Mouse (Mus musculus): ENCODE measurements around the gene Gal3st2. TPM values are rescaled to one million over a fixed set of nuclear protein-coding genes. Genes with fewer than 3 reads are reported as not detected.

Gene Gal3st2
- 12.7 TPM for polyA plus RNA-seq (2015; fragmentation: Illumina TruSeq; extraction: RNeasy Lipid Tissue Mini Kit (QIAGEN cat#74804); ENCODE audit: insufficient read depth, low replicate concordance)

DNA sequence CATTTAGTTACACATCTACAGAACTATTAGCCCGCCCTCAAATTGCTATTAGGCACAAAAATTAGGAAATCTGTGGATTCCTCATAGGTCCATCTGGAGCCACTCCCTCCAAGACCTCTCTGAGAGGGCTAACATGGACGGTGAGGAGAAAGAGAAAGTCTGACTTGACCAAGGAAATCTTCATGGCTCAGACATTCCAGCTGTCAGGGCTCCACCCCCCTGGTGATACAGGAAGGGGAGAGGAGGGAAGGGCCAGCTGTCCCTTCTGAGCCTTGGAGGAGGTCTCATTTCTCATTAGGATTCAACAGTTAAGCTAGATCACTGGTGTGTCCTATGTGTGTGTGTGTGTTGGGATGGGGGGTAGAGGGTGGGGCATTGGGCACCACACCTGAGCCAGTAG, at the start of gene Gal3st2:
Gene Gal3st2, plus strand, starts transcription at position 259 of the 400 bp plus-strand sequence.

DNA sequence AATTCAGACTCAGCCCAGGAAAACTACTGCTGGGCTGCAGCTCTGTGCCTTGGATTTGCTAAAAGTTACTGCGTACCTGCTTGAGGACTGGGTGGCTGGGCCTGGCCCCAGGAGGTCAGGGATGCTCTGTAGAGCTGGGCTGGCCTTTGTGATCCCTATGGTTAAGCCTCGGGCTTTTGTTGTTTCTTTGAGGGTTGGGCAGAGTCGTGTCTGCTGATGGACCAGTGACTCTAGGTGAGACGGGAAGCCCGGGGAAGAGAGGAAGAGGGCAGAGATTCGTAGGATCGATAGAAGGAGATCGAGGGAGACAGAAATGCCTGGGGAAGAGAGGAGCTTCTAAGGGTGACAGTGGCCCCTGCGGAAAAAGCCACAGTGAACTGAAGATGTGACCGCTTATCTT, 36.5 kb upstream of the Gal3st2 start, which contains the start of gene D2hgdh:
Gene D2hgdh, plus strand, starts transcription at position 301 of the 400 bp plus-strand sequence.

DNA sequence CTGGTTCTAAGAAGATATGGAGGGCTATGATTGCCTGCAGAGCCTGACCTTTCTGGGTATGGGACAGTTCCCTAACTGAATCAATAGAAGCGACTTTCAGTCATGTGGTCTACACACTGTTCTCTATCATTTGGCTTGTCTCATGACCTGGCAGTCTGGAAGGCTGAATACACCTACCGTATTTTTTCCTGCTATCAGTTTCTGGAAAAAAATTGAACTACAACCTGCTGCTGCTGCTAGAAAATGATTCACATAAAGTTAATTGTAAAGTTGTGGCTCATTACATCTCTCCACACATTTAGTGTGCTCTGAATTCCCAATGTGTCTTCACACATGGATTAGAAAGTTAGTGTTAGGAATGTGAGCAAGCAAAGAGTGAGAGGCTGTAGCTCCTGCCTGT, 56.9 kb downstream of the Gal3st2 start, which contains the start of gene Gal3st2b:
Gene Gal3st2b, plus strand, starts transcription at position 301 of the 400 bp plus-strand sequence.

Other genes starting within 250 kb of the Gal3st2 start
- gene Stk25, start 202.6 kb upstream of the Gal3st2 start, polyA plus RNA-seq (2015; fragmentation: Illumina TruSeq; extraction: RNeasy Lipid Tissue Mini Kit (QIAGEN cat#74804); ENCODE audit: insufficient read depth, low replicate concordance), result 93.9 TPM
- 8.8 TPM for gene Bok, start 175.6 kb upstream of the Gal3st2 start, polyA plus RNA-seq (2015; fragmentation: Illumina TruSeq; extraction: RNeasy Lipid Tissue Mini Kit (QIAGEN cat#74804); ENCODE audit: insufficient read depth, low replicate concordance)
- 62.1 TPM for gene Atg4b, start 109.8 kb upstream of the Gal3st2 start, polyA plus RNA-seq (2015; fragmentation: Illumina TruSeq; extraction: RNeasy Lipid Tissue Mini Kit (QIAGEN cat#74804); ENCODE audit: insufficient read depth, low replicate concordance)
- gene Thap4, start 106.4 kb upstream of the Gal3st2 start, polyA plus RNA-seq (2015; fragmentation: Illumina TruSeq; extraction: RNeasy Lipid Tissue Mini Kit (QIAGEN cat#74804); ENCODE audit: insufficient read depth, low replicate concordance), result 15.6 TPM
- gene Dtymk, start 59.4 kb upstream of the Gal3st2 start, polyA plus RNA-seq (2015; fragmentation: Illumina TruSeq; extraction: RNeasy Lipid Tissue Mini Kit (QIAGEN cat#74804); ENCODE audit: insufficient read depth, low replicate concordance), result 127 TPM
- gene Ing5, start 57.3 kb upstream of the Gal3st2 start, polyA plus RNA-seq (2015; fragmentation: Illumina TruSeq; extraction: RNeasy Lipid Tissue Mini Kit (QIAGEN cat#74804); ENCODE audit: insufficient read depth, low replicate concordance), result 25.5 TPM
- gene D2hgdh, start 36.4 kb upstream of the Gal3st2 start, polyA plus RNA-seq (2015; fragmentation: Illumina TruSeq; extraction: RNeasy Lipid Tissue Mini Kit (QIAGEN cat#74804); ENCODE audit: insufficient read depth, low replicate concordance), result 26.5 TPM
- 5.9 TPM for gene Gal3st2b, start 57.0 kb downstream of the Gal3st2 start, polyA plus RNA-seq (2015; fragmentation: Illumina TruSeq; extraction: RNeasy Lipid Tissue Mini Kit (QIAGEN cat#74804); ENCODE audit: insufficient read depth, low replicate concordance)
- gene Gal3st2c, start 129.2 kb downstream of the Gal3st2 start, polyA plus RNA-seq (2015; fragmentation: Illumina TruSeq; extraction: RNeasy Lipid Tissue Mini Kit (QIAGEN cat#74804); ENCODE audit: insufficient read depth, low replicate concordance), result 0.62 TPM
- gene Neu4, start 159.1 kb downstream of the Gal3st2 start, polyA plus RNA-seq (2015; fragmentation: Illumina TruSeq; extraction: RNeasy Lipid Tissue Mini Kit (QIAGEN cat#74804); ENCODE audit: insufficient read depth, low replicate concordance), result not detected
- gene Pdcd1, start 191.2 kb downstream of the Gal3st2 start, polyA plus RNA-seq (2015; fragmentation: Illumina TruSeq; extraction: RNeasy Lipid Tissue Mini Kit (QIAGEN cat#74804); ENCODE audit: insufficient read depth, low replicate concordance), result 2.0 TPM

All from spleen, adult 10 weeks (tissue).